Mouse (Mus musculus): Measurements from ENCODE around the gene Nat9.

The Nat9 gene

DNA sequence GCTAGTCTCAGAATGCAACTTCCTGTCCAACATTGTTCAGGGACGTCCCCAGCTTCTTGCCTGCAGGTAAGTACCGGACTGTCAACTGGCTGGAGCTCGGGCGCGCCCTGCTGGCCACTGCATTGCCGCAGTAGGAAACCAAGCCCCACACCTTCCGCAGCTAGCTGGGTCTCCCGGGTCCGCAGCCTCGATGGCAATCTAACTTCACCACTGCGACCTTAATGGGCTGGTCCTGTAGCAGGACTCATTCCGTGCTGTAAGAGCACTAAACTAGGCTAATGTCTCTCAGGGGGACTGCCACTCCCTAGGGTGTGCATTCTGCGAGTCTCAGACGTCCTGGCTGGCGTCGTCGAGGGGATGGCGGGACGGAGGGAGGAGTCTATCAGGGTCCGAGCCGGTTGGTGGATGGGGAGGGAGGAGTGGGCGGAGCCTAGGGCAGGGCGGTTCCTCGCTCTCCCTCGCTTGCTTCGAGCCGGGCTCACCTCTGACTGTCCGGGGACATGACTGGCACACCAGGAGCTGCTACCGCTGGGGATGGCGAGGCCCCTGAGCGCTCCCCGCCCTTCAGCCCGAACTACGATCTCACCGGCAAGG lies 33.9 kb downstream of the Nat9 start:
- peak; percentile 47 for DNase-seq (ENCODE audit: low read depth, low spot score)

DNA sequence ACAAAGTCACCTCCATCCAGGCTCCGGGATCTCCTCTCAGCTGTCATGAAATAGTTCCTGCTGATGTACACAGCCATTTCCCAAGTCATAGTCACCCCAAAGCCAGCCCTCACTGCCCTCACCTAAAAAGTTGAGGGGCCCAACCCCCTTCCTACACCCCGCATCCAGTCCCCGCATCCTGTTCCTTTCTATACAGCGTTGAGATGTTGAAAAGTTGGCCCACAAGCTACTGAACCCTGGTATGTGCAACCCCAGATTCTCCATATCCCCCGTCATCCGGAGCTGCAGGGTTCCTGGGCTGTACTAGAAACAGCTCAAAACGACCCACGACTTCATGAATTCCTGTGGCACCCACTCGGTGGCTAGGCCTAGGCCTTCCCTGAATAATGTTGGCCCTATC lies 34.6 kb downstream of the Nat9 start:
- no peak for DNase-seq (ENCODE audit: low read depth, low spot score)

DNA sequence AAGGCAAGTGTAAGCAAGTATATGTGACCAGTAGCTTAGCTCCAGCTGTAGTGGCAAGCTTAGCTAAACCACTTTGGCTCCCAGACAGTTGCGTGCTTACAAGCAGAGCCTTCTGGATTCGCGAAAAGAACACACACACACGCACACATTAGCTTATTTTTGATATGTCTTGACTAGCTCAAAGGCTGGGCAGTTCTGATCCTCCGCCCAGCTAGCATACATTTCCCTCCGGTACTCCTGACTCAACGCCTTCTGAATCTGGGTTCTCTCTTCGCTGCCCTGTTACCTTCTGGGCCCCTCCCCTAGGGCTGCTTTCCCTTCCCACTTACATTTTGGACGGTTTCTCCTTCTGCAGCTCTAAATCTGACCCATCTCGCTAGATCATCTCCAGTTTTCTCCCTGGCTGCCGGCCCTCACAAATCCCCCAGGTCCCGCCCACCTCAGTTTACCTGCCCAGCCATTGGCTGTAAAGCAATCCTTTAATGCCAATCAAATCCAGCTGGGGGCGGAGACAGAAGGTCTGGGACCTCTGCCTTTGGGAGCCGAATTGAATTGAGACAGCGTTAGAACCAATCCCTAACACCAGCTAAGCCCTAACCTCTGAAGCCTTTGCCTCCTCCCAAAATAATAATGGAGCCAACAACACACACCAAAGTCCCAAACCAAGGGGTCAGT lies 35.8 kb downstream of the Nat9 start:
- peak; percentile 69 for DNase-seq (ENCODE audit: low read depth, low spot score)

DNA sequence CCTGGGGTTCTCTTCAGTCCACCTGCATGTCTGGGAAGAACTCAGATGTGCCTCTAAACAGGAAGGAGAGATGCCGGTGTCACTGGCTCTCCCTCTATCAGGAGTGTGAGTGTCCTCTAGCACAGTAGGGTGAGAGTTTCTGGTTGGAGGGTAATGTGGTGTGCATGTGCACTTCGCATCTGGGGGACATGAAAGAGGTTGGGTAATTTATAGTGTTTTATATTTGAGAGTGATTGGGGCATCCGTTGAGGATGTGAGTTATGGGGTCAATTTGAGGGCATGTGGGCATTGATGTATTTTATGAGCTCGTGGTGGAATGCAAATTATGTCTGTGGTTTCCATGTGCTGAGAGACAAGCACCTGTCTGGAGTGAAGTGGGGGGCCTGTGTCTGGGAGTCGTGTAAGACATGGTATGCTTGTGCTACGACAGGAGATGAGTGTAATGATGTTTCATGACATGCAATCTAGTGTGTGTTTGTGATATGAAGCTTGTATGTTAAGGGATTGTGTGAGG lies 36.9 kb downstream of the Nat9 start:
- no peak for DNase-seq (ENCODE audit: low read depth, low spot score)

DNA sequence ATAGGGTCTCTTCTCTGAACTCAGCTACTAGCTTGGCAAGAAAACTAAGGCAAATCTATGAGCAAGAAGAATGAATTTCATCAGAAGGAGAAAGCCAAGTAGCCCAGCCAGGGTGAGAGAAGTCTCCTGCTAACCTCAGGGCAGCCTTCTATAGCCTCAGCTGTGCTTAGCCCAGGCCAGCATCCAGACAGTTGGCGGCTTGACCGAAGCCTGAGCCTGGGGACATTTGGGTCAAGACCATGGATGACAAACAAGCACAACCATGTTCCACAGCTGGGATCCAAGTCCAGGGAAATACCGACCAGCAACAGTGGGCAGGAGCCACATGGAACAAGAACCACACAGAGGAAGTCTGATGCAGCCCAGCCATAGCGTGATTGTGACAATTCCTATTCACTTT lies 39.8 kb downstream of the Nat9 start:
- DNase-seq (ENCODE audit: low read depth, low spot score) = no peak

DNA sequence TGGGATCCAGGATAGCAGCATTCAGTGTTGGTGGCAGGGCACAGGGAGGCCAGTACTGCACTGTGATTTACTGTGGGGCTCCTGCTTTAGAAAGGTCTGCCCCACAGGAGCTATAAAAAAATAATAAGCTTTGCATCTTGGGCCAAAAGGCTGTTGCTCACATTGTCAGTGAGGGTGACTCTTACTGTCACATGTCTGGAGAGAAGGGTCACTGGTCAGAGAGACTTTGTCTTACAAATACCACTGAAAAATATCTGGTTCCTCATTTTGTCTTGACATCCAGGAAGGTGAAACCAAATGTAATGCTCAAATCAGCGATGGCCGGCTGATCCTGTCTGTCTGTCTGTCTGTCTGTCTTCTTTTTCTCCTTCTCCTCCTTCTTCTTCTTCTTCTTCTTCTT lies 45.7 kb downstream of the Nat9 start:
- no peak for DNase-seq (ENCODE audit: low read depth, low spot score)

DNA sequence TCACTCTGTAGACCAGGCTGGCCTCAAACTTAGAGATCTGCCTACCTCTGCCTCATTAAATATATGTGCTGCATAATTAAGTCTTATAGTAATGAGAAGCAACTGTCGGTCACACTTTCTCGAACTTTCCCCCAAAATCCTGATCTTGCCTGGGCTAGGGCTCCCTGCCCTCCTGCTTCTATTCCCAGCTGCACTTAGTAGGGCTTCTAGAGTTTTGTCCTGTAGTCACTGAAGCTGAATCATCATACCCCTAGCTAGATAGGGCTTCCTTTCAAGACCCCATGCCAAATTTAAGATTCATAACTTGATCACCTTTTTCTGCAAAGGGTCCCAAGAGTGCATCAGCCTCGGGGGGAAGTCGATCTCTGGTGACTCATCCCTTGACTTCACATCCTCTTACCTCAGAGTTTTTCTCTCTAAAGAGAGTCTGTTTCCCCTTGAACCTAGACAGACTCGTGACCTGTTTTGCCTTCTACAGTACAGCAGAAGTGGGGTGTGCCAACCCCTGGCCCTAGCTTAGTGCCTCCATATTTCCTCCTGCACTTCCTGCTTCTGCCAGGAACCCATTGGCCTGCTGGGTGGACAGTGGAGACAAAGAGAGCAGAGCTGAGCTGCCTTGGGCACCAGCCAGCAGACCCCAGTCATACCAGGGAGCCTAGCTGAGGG lies 48.9 kb downstream of the Nat9 start:
- DNase-seq (ENCODE audit: low read depth, low spot score) = no peak

DNA sequence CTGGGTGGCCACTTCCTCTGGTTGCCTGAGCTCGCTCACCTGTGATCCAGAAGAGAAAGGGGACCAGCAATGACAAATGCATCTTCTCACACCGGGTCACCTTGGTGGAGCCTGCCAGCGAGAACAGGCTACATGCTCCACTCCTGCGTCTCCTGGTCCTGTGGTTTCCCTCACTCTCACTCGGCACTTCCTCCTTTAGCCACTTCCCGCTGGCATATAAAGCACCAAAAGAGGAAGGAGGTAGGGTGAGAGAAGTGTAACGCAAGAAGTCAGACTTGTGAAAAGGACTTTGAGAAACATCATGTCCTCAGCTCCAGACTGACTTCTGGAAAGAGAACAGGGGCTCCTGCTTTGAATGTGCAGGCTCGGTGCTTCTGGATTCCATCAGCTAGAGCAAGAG lies 53.9 kb downstream of the Nat9 start, which contains the start of gene Cd300lf:
Gene Cd300lf (minus strand): TSS at position 193 of the 400 bp plus-strand sequence.
- no peak for DNase-seq (ENCODE audit: low read depth, low spot score)

Measured in retina, postnatal 7 days (tissue).